Mouse (Mus musculus) ovary, postnatal 14 days (tissue): Measurements from ENCODE around the gene Pwwp2b.

Source experiments
- DNase-seq: peaks from one replicate; pipeline ENCODE4 v3.0.0; 2022; ENCODE audit warnings: low spot score

Pwwp2b gene

GRCm38 (mm10) chr7:139247881-139248614, at the start of gene Pwwp2b:
TSS of gene Pwwp2b (plus strand) at chr7:139248482.
- peak; percentile 75 for DNase-seq

DNA sequence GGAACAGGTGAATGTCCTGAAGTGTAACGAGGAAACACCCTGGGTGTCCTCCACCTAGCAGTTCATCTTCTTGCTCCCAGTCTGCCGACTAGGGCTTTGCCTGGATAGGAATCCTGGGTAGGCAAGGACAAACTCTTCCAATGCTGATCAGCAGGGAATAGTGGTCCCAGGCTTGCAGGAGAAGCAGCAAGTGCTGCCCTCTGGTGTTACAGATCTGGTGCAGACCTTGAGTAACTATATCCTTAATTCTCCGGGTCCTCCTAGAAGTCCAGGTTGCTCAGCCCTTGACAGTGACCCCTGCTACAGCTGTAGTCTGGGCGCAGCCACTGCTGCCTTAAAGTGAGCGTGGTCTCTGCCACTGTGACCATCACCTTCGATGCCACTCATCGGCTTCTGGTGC, 48.2 kb upstream of the Pwwp2b start:
- DNase-seq = peak; percentile 59

GRCm38 (mm10) chr7:139201209-139201608, 47.1 kb upstream of the Pwwp2b start:
- no peak for DNase-seq

DNA sequence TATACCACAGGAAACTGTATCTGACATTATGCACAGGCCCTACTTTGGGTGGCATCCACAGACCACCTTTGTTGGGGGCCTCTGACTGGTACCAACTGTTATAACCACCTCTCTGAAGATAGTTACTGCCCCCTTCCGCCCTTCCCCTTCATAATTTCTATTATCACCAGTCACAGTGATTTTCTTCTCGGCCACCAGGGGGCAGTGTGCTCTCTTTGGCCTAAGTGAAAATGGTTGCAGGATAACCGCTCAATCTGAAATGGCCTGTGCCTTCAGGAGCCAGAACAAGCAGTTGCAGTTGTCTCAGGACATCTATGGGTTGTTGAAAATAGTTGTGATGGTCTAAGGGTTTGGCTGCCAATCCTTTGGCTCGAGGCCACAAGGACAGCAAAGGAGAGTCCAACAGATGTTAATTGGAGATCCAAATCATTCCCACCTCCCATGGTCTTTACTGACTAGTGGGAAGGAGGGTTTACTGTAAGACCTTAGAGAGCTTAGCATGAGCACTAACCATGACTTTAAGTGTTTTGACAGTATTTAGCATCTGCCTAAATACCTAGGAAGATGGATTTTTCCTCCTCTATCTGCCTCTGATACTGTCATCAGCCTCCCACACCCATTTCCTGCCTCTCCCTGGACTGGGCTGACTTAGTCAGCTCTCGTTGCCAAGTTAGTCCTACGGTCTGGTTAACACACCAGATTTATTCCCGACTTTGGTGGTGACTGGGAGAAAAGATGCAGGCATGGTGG, 40.1 kb upstream of the Pwwp2b start:
- DNase-seq = peak; percentile 41

DNA sequence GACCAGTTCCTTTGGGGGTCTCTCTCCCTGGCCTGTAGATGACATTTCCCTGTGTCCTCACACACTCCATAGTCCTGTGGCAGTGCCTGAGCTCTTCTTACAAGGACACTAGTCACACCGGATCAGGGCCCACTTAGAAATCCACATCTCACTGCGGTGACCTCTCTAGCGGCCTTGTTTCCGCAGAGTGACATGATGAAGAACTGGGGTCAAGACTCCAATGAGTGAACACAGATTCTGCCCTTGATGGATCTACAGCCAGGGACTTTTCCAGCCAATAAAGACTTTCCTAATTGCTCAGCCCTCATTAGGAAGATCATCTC, 39.5 kb upstream of the Pwwp2b start:
- no peak for DNase-seq

GRCm38 (mm10) chr7:139211761-139212160, 36.5 kb upstream of the Pwwp2b start:
- DNase-seq = no peak

DNA sequence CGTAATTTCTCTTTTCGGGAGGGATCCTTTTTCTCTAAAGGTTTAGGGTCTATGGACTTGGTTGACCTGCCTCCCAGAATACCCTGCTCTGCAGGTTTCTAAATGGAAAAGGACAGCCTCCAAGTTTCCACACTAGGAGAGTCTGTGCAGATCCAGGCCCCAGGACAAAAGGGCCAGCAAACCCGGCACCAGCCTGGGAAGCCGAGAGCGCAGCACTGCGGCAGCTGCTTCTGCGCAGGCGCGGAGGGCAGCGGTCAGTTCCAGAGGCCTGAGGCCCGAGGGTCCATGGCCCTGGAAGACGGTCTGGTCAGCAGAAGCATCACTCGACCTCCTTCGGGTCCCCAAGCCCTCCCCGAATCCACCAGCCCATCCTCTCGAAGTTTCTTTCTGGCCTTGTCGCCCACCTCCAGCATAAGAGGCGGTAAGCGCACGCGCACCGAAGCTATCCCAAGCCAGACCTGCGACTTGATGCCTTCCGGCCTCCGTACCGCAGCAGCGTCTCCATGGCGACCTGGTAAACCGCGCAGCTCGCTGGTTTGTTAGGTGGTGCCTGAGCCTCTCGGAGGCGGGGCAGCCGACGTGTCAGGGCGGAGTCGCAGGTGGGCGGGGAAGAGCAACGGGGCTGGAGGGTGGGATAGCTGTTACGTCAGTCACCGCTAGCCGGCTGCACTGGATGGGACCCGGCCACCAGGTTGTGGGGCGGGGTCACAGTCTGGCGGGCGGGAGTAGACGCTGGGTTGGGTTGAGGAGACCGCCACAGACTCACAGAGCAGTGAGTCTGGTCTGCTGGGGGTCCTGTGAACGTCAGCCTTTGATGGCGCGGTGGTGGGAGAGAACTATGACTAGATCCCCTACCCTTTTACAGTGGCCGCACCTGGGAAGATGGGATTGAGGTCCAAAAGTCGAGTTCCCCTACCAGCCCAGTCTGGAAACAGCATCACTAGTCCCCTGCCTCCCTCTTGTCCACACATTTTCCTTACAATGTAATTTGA, 35.2 kb upstream of the Pwwp2b start, which contains the start of the genes Lrrc27 and Stk32c:
Lrrc27 (plus strand) TSS at position 235 of the 992 bp plus-strand sequence.
Stk32c (minus strand) TSS at position 554 of the 992 bp plus-strand sequence.
- peak; percentile 93 for DNase-seq

GRCm38 (mm10) chr7:139213751-139214150, 34.5 kb upstream of the Pwwp2b start:
- no peak for DNase-seq

GRCm38 (mm10) chr7:139214160-139214559, 34.1 kb upstream of the Pwwp2b start:
- DNase-seq = no peak

DNA sequence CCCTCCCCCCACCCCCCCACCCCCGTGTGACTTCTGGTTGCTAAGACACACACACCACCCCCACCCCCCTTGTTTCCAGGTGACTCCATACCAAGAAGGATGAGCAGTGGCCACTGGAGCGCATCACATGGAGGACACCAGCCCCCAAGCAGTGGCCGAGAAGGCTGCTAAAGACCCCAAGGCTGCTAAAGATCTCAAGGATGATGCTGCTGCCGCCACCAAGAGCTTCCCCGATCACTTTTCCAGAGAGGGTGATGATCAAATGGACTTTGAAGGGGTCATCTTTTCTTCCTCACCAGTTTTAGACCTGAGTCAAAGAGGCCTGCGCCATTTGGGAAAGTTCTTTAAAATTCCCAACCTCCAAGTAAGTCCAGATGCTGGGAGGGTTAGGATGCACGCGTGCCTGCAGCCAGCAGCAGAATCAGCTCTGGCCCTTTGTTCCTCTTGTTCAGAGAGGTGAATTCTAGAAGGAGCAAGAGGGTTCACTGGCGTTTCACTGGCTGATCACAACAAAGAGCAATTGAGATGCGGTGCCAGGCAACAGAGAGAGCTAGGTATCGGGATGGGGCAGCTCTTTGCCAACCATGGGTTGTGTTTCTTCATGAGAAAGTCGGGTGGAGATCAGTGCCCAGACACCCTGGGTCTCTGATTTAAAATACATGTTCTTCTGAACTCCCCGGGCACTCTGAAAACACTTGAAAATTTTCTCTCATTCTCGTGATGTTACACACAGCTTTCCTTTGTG, 33.5 kb upstream of the Pwwp2b start:
- no peak for DNase-seq

GRCm38 (mm10) chr7:139215516-139215915, 32.8 kb upstream of the Pwwp2b start:
- DNase-seq = no peak

GRCm38 (mm10) chr7:139215946-139216345, 32.3 kb upstream of the Pwwp2b start:
- no peak for DNase-seq

- DNase-seq = no peak
Observed at GRCm38 (mm10) chr7:139216464-139216863, 31.8 kb upstream of the Pwwp2b start.

DNA sequence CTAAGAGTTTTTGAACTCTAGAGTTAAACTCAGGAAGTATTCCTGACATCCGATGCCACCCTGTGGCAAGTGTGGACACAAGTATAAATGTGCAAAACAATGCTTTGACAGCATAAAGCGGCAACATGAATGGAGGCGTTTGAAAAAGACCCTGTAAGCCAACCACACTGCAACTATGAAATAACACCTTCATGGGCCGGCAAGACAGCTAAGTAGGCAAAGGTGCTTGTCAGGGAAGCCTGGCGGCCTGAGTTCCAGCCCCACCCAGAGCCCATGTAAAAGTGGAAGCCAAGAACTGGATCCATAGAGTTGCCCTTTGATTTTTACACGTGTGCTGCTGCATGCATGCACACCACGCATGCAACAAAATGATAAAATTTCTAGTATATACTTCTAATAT, 31.2 kb upstream of the Pwwp2b start:
- no peak for DNase-seq

DNA sequence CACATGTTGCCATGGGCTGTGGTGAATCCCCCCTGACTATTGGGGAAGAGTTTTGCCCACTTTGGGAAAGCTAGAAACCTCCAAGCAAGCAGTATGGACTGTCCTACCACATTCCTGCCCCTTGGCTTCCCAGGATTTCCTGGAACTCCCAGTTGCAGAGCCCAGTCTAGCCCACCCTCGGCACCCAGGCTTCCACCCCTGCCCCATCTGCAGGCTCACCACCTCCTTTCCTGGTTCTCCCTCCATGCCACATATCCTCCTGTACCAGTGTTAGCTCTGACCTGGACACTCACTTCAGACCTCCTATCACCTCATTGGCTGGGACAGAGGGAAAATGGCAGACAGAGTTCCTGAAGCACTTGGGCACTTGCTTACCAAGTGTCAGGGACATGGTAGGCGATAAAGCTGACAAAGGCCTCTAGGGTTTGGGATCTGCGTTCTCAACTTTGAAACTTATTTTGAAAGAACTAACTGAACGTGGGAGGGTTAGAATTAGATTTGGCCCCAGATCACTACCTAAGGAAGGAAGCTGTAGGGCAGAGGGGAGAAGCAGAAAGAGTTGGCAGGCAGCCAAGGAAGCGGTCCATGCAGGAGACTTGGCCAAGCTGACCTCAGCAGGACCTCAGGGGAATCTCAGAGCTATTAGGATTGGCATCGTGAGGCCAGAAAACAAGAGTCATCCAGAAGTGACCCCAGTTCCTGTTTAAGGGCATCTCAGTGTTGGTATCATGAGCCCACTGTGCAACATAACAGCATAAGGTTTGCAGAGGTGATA, 29.5 kb upstream of the Pwwp2b start:
- DNase-seq = no peak

DNA sequence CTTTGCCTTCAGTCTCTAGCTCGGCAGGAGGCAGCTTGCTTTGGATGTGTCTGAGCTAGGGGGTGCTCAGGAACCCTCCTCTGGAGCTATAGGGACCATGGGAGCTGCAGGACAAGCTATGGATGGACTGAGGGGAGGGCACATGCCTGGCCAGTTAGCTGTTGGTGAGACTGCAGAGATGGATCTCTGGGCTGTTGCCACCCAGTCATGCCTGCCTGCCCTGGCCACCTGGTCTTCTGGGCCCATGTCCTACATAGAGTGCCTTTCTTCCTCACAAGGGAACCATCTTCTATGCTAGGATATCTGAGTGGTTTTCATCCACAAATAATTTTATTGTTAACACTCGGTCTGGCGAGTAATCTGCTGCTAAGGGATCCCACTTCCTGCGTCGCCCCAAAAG, 28.8 kb upstream of the Pwwp2b start:
- DNase-seq = no peak

- DNase-seq = no peak
Observed at GRCm38 (mm10) chr7:139220303-139220702, 28.0 kb upstream of the Pwwp2b start.

- DNase-seq = no peak
Observed at GRCm38 (mm10) chr7:139221072-139221471, 27.2 kb upstream of the Pwwp2b start.

- no peak for DNase-seq
Observed at GRCm38 (mm10) chr7:139221856-139222255, 26.4 kb upstream of the Pwwp2b start.

- no peak for DNase-seq
Observed at GRCm38 (mm10) chr7:139222341-139222740, 25.9 kb upstream of the Pwwp2b start.

- no peak for DNase-seq
Observed at GRCm38 (mm10) chr7:139224070-139224469, 24.2 kb upstream of the Pwwp2b start.
